Mouse (Mus musculus): ENCODE results near the gene Lsamp. TPM values are rescaled to one million over a fixed set of nuclear protein-coding genes. Genes with fewer than 3 reads are reported as not detected.

Gene Lsamp
- total RNA-seq, 4 experiments from 2014 or later: 0.17 to 0.43 (median 0.28) TPM

DNA sequence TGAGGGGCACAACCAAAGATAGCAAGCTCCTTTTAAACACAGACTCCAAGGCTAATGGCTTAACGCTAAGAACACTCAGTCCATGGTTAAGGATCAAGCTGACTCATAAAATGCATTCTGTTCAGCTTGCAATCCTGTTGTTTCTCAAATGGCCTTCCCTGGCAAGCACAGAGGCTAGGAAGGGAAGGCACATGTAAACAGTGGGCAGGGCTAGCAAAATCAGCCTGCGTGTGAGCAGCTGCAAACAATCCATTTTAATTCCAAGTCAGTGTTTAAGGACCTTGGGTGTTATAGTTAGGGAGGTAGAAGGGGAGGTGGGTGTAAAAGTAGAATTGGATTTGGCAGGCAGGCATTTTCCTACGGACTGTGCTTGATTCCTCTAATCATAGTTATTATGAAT lies 1195.4 kb downstream of the Lsamp start:
- no peak for DNase-seq (ENCODE audit: low spot score in 2 of 2)

DNA sequence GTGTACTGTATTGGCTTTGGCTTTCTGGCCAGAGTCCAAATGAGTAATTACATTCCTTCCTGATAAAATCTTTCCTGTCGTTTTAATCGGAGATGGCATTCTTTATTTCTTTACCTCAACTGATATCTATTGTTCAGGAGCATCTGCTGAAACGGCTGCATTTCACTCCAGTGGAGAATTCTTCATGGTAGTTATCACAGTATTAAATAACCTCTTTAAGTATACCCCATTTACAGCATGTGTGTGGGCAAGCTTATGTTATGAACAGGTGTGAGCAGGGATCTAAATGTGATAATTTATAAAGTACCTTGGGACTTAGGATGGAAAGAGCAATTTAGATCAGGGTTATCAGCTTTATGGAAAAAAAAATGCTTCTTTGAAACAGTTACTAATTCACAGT lies 1196.7 kb downstream of the Lsamp start:
- DNase-seq (ENCODE audit: low spot score in 2 of 2): no peak

DNA sequence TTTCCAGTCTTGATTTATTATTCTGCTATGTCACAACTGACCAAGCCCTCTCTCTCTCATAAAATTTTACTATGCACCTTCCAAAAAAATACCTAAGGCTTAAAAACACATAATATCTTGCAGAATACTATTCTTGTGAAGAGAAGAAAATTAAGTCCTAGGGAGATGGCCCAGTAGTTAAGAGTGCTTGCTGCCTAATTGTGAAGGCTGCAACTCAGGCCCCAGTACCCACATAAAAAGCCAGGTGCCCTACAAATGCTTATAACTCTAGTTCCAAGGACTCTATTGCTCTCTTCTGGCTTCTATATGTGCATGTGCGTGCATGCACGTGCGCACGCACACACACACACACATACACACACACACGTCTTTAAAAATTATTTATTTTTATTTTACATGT lies 1225.9 kb downstream of the Lsamp start:
- DNase-seq (ENCODE audit: low spot score in 2 of 2): no peak

DNA sequence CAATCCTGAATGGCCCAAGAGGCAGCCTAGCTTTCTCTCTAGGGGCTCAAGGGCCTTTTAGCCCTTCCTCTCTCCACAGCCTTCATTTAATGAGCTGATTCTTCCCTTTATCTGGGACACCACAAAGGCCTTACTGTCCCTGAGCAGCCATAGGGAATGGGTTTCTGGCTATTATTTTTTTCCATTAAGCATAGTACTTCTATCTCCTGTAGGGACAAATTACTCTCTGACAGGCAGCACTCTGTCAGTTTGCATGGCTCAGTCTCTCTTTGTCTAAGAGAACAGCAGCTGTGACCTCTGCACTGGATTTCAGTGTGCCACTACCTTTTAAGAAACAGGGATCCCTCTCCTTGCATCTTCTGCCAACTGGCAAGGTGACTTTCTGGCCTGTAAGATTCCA lies 1251.7 kb downstream of the Lsamp start:
- no peak for DNase-seq (ENCODE audit: low spot score in 2 of 2)

DNA sequence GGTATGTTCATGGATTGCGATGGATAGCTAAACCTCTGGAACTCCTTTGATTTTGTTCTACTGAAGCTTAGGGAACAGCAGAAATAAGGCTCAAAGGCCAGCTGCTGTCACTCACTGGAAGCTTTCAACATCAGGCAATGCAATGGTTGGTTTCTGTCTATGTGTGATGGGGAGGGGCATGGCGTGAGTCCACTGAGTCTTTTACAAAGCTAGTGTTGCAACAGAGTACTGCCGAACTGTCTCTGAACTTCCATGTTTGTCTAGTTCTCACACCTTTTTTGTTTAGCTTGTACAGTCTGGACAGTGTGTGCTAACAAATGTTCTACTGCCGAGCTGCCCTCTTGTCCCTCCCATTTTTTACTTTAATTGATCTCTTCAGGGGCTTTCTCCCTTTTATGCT lies 1258.7 kb downstream of the Lsamp start:
- DNase-seq (ENCODE audit: low spot score in 2 of 2): no peak

DNA sequence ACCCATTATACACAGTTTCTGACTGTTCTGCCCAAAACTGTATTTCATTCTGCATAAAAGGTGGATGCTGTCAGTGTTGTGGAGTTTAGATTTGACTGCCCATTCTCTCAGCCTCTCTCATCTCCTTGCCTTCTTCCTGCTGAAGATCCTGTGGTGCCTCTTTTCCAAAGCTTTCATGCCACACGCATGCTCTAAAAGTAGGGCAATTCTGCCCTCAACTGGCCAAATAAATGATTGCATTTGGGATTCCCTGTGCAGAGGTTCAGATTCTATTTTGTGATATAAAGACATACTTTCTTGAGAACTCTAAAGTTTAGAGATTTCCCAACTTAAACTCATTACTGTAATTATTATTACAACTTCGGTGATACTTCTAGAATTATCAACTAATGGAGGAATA lies 1260.5 kb downstream of the Lsamp start:
- no peak for DNase-seq (ENCODE audit: low spot score in 2 of 2)

DNA sequence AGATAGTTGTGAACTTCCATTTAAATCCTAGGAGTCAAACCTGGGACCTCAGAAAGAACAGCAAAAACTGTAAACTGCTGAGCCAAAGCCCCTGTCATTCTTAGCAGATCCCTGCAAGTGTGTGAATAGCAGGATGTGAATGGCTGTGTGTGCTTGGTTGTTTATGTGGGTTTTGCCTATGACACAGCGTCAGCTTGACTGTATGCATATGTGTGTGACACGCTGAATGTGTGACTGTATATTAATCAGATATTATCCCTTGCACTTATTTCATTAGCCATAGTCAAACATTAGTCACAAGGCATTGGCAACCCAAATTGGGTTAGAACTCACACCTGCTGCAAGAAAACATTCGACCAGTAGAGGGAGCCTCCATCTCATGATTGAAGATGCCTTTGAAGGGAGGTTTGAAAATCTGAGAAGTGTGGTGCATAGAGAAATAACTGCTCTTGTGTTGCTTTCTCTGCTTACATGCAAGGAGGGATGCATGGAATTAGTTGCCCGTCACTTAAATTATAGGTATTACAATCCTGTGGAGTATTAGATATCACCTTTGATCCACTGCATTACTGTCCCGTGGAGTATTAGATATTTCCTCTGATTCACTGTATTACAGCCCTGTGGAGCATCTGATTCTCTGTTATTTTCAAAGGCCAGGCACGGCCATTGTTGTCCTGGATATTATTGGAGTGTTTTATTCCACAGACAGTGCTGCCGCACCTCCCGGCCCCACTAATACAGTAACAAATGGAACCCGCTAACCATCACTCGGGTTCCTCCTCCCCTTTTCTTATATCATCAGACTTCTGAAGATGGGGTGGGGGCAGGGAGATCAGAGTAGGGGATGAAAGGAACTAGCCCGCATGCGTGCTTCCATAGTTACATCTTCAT lies 1274.2 kb downstream of the Lsamp start:
- no peak for DNase-seq (ENCODE audit: low spot score in 2 of 2)

DNA sequence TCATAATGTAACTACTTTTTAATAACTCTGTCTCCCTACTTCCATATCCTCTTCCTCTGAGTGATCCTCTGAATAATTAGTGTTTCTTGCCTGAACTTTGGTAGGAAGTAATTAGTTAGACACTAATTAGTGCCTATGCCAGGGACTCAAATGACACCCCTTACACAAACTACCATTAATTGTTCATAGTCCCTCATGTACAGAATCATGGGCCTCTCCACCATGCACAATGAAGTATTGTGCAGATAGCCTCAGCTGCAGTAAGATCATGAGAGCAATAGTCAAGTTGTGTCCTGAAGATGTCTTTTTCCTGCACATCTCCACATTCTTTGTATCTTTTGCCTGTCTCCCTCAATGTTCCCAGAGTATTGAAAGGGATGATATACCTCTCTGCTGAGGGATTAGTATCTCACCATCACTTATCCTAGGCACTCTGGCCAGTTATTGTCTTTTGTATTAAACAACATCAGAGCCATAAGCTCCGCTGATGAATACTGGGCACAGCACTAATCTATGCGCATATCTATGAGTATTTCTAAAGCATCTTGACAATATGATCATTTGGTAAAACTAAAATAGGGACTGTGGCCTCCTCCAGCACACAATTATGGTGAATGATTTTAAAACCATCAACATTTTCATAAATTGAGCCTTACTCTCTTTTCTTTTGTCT lies 1292.0 kb downstream of the Lsamp start:
- no peak for DNase-seq (ENCODE audit: low spot score in 2 of 2)

DNA sequence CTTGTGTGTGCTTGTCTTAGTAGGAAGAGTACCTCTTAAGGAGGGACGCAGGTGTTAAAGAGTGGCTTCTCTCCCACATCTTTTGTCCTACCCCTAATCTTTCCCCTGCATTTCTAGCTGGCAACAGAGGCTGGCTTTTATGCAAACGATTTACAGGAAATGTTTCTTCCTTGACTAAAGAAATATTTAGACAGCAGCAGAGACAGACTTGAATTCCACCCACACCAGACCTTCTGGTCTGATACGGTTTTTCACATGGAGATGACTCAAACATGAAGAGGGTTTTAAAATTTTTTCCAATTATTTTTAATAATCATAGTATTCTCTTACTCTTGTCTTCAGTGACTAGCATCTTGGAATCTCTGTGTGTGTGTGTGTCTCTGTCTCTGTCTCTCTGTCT lies 1333.8 kb downstream of the Lsamp start:
- DNase-seq (ENCODE audit: low spot score in 2 of 2): no peak

DNA sequence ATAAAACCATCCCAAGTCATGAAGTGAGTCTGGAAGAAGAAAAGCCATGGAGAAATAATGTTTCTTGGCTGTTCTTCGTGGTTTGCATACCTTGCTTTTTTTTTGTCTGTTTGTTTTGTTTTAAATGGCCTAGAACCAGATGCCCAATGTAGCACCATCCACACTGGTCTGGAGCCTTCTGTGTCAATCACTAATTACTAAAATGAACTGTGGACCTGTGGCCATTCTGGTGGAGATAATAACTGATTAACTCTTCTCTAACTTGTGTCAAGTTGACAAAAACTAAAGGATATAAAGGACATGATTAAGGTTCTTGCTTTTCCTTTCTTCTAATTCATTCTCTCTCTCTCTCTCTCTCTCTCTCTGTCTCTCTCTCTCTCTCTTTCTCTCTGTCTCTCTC lies 1359.3 kb downstream of the Lsamp start:
- DNase-seq (ENCODE audit: low spot score in 2 of 2): no peak

DNA sequence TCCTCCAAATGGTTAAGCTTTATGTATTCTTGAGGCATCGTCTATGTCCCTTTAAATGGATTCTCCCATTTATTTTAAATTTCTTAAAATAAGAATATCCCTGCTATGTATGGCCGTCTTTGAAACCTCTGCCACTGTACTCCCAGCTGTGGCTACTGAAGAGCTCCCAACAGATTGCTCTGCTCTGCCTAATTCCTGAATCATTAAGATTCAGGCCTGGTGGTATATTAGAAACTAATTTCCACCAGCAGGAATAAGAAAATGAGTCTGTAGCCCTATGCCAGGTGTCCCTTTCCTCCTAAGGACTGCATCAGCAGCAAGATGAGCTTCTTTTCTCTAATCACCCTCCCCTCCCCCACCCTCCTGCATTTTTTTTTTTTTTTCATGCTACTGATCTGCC lies 1381.0 kb downstream of the Lsamp start:
- no peak for DNase-seq (ENCODE audit: low spot score in 2 of 2)

DNA sequence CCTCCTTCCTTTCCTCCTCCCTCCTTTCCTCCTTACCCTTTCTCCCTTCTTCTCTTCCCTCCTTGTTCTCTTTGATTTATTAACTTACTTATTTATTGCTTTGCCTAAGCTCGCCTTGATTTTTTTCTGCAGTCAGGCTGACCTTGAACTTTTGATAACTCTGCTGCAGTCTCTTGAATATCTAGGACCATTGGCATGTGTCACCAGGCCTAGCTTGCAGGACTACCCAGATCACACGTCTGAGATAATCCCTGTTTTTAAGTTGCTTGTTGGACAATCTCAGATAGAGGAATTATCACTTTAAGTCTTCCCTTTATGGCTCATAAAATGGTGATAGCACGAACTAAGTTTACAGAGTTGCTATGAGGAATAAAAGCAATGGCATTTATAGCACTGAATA lies 1399.5 kb downstream of the Lsamp start:
- DNase-seq (ENCODE audit: low spot score in 2 of 2): no peak

DNA sequence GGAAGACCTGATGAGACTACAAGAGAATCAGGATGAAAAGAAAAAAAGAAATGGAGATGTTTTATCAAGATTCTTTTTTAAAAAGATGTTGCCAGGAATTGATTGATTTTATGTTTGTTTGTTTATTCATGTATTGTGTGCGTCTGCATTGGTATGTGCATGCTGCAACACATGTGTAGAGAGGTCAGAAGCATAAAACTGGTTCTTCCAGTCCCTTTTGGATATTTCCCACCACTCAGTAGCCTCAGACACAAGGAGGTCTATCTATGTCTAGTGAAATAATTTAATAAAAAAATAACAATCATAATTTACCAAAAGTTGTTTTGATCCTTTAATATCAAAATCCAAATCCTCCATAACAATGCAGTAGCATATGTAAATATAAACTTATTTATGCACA lies 1400.1 kb downstream of the Lsamp start:
- no peak for DNase-seq (ENCODE audit: low spot score in 2 of 2)

DNA sequence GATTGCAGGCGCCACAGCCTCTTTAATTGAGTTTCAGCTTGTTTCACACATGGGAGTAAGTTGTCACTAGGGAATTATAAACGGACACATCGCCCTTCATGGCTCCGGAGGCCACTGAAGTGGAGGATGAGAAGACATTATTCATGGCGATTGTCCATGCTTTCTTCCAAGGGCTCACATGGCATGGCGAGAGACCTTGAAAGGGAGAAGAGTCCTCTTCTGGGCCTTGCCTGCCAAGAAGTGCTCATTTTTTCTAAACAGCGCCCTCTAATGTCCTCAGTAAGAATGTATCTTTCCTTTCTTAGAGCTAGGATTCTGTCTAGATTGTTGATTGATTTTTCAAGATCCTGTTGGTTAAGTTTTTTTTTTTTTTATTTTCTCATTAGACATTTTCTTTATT lies 1424.7 kb downstream of the Lsamp start:
- no peak for DNase-seq (ENCODE audit: low spot score in 2 of 2)

DNA sequence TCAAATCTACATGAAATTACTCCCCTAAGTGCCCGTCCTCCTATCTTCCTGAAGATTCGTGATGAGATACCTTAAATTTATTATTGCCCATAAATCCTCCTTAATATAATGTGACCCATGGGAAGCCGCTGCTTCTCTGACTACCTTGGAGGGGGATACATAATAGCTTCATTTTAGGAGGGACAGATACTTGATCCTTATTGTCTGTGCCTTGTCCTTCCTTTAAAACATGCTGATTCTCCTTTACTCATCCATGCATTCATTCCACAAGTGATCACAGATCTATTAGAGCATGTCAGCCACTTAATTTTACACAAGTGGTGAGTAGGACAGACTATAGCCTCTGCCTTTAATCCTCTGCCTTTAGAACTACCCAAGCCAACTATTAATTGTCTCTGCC lies 1426.5 kb downstream of the Lsamp start:
- DNase-seq (ENCODE audit: low spot score in 2 of 2): no peak

DNA sequence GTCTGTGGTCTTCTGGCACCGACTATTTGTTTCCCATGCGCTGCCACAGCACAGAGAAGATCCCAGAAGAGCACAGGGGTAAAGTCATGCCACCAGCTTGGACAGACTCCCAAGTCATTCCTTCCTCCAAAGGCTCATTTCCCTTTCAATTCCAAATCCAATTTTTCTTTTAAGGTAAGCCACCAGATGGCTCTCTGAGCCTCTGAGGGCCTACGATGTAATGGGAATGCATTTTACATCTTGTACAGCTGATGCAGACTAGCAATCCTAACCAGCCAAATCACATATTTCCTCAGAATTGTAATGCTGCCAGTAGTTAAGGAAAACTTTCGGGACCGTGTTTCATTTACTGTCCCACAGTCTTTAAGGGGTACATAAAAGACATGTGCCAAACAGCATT lies 1433.2 kb downstream of the Lsamp start:
- DNase-seq (ENCODE audit: low spot score in 2 of 2): no peak

DNA sequence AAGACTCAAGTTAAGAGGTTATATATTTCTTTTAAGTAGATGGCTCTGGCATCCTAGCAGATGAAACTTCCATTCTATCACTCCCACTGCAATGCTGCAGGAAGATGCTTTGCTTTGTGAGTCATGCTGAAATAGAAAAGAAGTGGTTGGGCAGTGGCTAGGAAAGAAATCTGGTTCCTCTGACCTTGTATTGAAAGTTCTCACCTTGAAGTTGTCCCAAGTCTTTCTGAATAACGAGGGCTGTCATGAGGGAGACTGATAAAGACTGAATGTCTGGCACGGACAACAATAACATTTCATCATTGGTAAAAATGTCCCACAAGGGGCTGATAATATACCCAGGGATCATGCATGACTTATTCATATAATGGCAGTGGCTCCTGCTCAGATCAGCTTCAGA lies 1483.2 kb downstream of the Lsamp start:
- no peak for DNase-seq (ENCODE audit: low spot score in 2 of 2)

DNA sequence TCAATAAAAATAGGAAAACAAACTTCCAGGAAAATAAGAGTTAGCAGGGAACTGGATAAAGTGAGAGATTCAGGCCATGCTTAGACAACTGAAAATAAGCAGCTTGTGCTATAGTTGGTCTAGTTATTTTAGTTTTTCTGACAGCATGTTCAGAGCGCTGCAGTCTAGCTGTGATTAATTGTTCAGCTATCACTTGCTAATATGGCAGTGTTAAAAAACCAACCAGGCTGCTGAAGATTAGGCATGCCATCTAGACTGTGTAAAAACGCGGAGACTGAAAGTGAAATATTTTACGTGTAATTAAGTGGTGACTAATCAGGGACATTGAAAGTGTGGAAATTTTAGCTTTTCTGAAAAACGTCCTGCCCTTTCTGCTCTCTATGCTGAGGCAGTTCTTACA lies 1494.5 kb downstream of the Lsamp start:
- no peak for DNase-seq (ENCODE audit: low spot score in 2 of 2)

DNA sequence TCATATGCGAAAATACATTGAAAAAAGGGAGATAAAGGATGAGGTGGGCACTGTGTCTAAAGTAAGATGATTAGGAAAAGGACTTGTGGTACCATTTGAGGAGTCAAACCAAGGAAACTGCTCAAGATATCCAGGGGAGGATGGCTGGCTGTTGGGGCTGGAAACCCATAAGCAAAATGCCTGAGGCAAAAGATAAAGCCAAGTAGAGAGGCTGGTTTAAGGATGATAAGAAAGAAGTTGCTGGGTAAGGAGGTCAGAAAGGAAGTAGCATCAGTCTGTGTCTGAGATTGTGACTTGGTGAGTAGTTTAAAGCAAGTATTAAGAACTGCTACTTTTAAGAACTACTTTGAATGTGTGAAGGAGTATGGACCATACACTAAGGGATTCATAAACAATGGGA lies 1497.7 kb downstream of the Lsamp start:
- DNase-seq (ENCODE audit: low spot score in 2 of 2): no peak

DNA sequence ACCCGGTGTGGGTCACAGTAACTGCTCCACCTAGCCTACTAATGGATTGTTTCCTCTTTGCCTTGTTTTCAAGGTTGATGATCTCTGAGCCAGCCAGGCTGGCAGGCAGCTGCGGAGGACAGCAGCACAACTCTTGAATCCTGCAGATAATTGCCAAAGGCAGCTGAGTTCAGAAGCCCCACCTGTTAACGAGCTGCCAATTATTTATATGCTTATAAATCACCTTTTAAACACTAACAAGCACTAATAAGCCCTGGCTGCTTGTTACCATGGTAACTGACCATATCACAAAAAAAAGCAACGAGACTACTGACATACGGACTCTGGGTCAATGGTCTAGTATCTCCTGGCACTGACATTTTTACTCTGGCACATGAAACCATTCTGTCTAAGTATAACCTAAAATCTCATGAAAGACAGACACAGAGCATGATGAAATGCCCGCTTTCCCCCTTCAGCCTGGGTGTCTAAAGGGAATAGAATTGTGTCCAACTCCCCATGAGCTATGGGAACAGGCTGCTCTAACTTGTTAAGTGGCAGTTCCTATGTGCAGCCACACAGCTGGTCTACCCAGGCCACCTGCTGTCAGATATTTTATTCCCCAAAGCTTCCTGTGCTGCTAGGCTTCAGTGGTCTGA lies 1526.9 kb downstream of the Lsamp start:
- no peak for DNase-seq (ENCODE audit: low spot score in 2 of 2)

DNA sequence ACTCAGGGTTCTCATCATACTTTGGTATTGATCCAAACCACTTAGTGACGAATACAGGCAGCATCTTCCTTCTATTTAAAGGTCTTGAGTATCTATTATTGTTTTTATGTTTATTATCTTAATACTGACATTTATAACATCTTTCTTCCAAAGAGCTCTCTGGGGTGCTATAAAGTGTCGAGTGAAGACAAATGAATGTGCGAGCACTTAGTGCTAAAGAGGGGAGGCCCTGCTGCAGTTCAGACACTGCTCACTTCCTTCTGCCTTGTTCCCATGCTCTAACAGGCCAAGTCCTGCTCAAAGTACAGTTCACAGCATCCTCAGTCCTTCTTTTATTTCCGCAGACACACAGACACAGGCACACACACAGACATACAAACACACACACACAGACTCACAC lies 1537.4 kb downstream of the Lsamp start:
- no peak for DNase-seq (ENCODE audit: low spot score in 2 of 2)

DNA sequence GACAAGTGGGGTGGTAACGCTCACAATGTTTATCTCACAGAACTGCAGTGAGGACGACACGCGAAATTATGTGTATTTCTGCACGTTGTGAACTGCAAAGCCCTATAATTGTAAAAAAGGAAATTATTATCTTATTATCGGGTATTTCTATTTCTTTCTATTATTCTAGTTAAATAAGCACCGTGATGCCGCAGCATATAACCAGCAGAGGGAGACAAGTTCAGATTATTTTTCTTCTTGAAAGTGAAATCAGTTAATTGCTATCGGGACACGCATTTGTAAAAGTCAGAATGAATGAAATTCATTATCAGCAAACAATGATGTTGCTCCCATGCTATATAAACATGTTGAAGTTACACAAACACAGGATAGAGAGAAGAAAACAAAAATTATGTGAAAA lies 1540.1 kb downstream of the Lsamp start:
- no peak for DNase-seq (ENCODE audit: low spot score in 2 of 2)

All from gastrocnemius, adult 8-10 months (tissue).